Mouse (Mus musculus) MEL (cell line): Measurements from ENCODE around the gene Nrp1. TPM values are rescaled to one million over a fixed set of nuclear protein-coding genes. Genes with fewer than 3 reads are reported as not detected.

Source experiments
- DNase-seq: peaks from one replicate; pipeline ENCODE4 v3.0.0; 2011; ENCODE audit warnings: low read depth, low spot score
- H3K27ac ChIP-seq: 2 replicates; pipeline ENCODE4 v1.5.1; 2012; ENCODE audit warnings: low read depth, mild to moderate bottlenecking, control low read depth, low read length, moderate library complexity; ENCODE audit not compliant: control insufficient read depth
- H3K27me3 ChIP-seq, 2 experiments: fragments of 150-350 bp in 1 of 2; sonication (generic) in 1 of 2; 2 replicates each; pipeline ENCODE4 v1.6.1; 2012; ENCODE audit warnings: low read length in 2 of 2, mild to moderate bottlenecking in 2 of 2, improper control_type of control experiment in 1 of 2, moderate library complexity in 1 of 2; ENCODE audit not compliant: insufficient read depth in 2 of 2, control insufficient read depth in 1 of 2
- H3K36me3 ChIP-seq, 2 experiments: 2 replicates each; pipeline ENCODE4 v1.6.1; 2012 to 2014; ENCODE audit warnings: low read length in 2 of 2, improper control_type of control experiment in 1 of 2, inconsistent platforms in 1 of 2, mild to moderate bottlenecking in 1 of 2; ENCODE audit not compliant: insufficient read depth in 2 of 2, control insufficient read depth in 1 of 2
- H3K4me1 ChIP-seq, 2 experiments: fragments of 150-350 bp in 1 of 2; sonication (generic) in 1 of 2; 2 replicates each; pipeline ENCODE4 v1.6.1; 2012; ENCODE audit warnings: low read length in 2 of 2, improper control_type of control experiment in 1 of 2, mild to moderate bottlenecking in 1 of 2; ENCODE audit not compliant: insufficient read depth in 2 of 2, control insufficient read depth in 1 of 2
- H3K4me3 ChIP-seq, 2 experiments: fragments of 150-350 bp in 1 of 2; sonication (generic) in 1 of 2; 2 replicates each; pipeline ENCODE4 v1.5.1; 2012; ENCODE audit warnings: low read depth in 2 of 2, low read length in 2 of 2, mild to moderate bottlenecking in 2 of 2, moderate library complexity in 2 of 2, control low read depth in 1 of 2, improper control_type of control experiment in 1 of 2; ENCODE audit not compliant: control insufficient read depth in 1 of 2, insufficient read depth in 1 of 2
- H3K79me2 ChIP-seq: 2 replicates; pipeline ENCODE4 v1.6.1; 2012; ENCODE audit warnings: mild to moderate bottlenecking, low read length, moderate library complexity; ENCODE audit not compliant: control insufficient read depth, poor library complexity, insufficient read depth
- H3K9ac ChIP-seq: 2 replicates; pipeline ENCODE4 v1.6.1; 2012; ENCODE audit warnings: low read depth, mild to moderate bottlenecking, control low read depth, low read length, moderate library complexity; ENCODE audit not compliant: control insufficient read depth, poor library complexity, severe bottlenecking
- H3K9me3 ChIP-seq: fragments of 150-350 bp; sonication (generic); replicated peaks from 2 replicates; pipeline ENCODE4 v1.6.1; 2012; ENCODE audit warnings: mild to moderate bottlenecking, low read length, improper control_type of control experiment, moderate library complexity; ENCODE audit not compliant: insufficient read depth
- CHD1 ChIP-seq: IDR thresholded peaks from 2 replicates; pipeline ENCODE4 v1.6.1; 2012; ENCODE audit warnings: low read depth, mild to moderate bottlenecking, inconsistent platforms, low read length, improper control_type of control experiment
- EP300 ChIP-seq, 2 experiments: IDR thresholded peaks; 2 replicates each; pipeline ENCODE4 v1.6.1; 2011; ENCODE audit warnings: improper control_type of control experiment in 2 of 2, low read length in 2 of 2, low read depth in 1 of 2, mild to moderate bottlenecking in 1 of 2
- HCFC1 ChIP-seq: IDR thresholded peaks from 2 replicates; pipeline ENCODE4 v1.6.1; 2012; ENCODE audit warnings: low read depth, mild to moderate bottlenecking, inconsistent platforms, low read length, improper control_type of control experiment, moderate library complexity
- MAFK ChIP-seq: IDR thresholded peaks from 2 replicates; pipeline ENCODE4 v1.6.1; 2011; ENCODE audit warnings: low read depth, mild to moderate bottlenecking, low read length, improper control_type of control experiment, borderline replicate concordance
- MAX ChIP-seq: IDR thresholded peaks from 2 replicates; pipeline ENCODE4 v1.6.1; 2011; ENCODE audit warnings: low read length, improper control_type of control experiment
- MYC ChIP-seq: IDR thresholded peaks from 2 replicates; pipeline ENCODE4 v1.6.1; 2011; ENCODE audit warnings: low read depth, mild to moderate bottlenecking, low read length, improper control_type of control experiment, moderate library complexity
- NRF1 ChIP-seq: IDR thresholded peaks from 2 replicates; pipeline ENCODE4 v1.6.1; 2014; ENCODE audit warnings: low read depth, mild to moderate bottlenecking, inconsistent platforms, low read length, improper control_type of control experiment, moderate library complexity; ENCODE audit not compliant: poor library complexity, insufficient read depth, severe bottlenecking
- POLR2A ChIP-seq, 2 experiments: IDR thresholded peaks; 2 replicates each; pipeline ENCODE4 v1.6.1; 2011 to 2012; ENCODE audit warnings: low read length in 2 of 2, mild to moderate bottlenecking in 2 of 2, control low read depth in 1 of 2, improper control_type of control experiment in 1 of 2, low read depth in 1 of 2, moderate library complexity in 1 of 2; ENCODE audit not compliant: control insufficient read depth in 1 of 2, insufficient read depth in 1 of 2, poor library complexity in 1 of 2
- POLR2AphosphoS5 ChIP-seq: IDR thresholded peaks from 2 replicates; pipeline ENCODE4 v1.6.1; 2012; ENCODE audit warnings: low read depth, borderline replicate concordance, mild to moderate bottlenecking, inconsistent platforms, low read length, moderate library complexity, mixed read lengths
- RCOR1 ChIP-seq: IDR thresholded peaks from 2 replicates; pipeline ENCODE4 v1.6.1; 2012; ENCODE audit warnings: low read depth, mild to moderate bottlenecking, inconsistent platforms, low read length, improper control_type of control experiment
- SIN3A ChIP-seq: IDR thresholded peaks from 2 replicates; pipeline ENCODE4 v1.6.1; 2012; ENCODE audit warnings: low read length, improper control_type of control experiment, inconsistent platforms
- SMC3 ChIP-seq: IDR thresholded peaks from 2 replicates; pipeline ENCODE4 v1.6.1; 2011; ENCODE audit warnings: low read depth, low read length, improper control_type of control experiment
- TAL1 ChIP-seq: IDR thresholded peaks from 2 replicates; pipeline ENCODE4 v1.6.1; 2012; ENCODE audit warnings: mild to moderate bottlenecking, inconsistent platforms, low read length, moderate library complexity, mixed read lengths
- TCF12 ChIP-seq: IDR thresholded peaks from 2 replicates; pipeline ENCODE4 v1.6.1; 2014; ENCODE audit warnings: low read depth, mild to moderate bottlenecking, inconsistent platforms, low read length, improper control_type of control experiment, moderate library complexity
- UBTF ChIP-seq: IDR thresholded peaks from 2 replicates; pipeline ENCODE4 v1.6.1; 2012; ENCODE audit warnings: low read depth, mild to moderate bottlenecking, inconsistent platforms, low read length, improper control_type of control experiment, moderate library complexity, borderline replicate concordance; ENCODE audit not compliant: insufficient read depth
- USF1 ChIP-seq: IDR thresholded peaks from 2 replicates; pipeline ENCODE4 v1.6.1; 2014; ENCODE audit warnings: low read depth, mild to moderate bottlenecking, inconsistent platforms, low read length, improper control_type of control experiment, moderate library complexity
- USF2 ChIP-seq, 2 experiments: IDR thresholded peaks; 2 replicates each; pipeline ENCODE4 v1.6.1; 2011 to 2012; ENCODE audit warnings: improper control_type of control experiment in 2 of 2, low read length in 2 of 2, borderline replicate concordance in 1 of 2, inconsistent platforms in 1 of 2, low read depth in 1 of 2, mild to moderate bottlenecking in 1 of 2; ENCODE audit not compliant: insufficient read depth in 1 of 2
- ZC3H11A ChIP-seq: IDR thresholded peaks from 2 replicates; pipeline ENCODE4 v1.6.1; 2012; ENCODE audit warnings: low read depth, mild to moderate bottlenecking, inconsistent platforms, low read length, improper control_type of control experiment
- ZMIZ1 ChIP-seq: IDR thresholded peaks from 2 replicates; pipeline ENCODE4 v1.6.1; 2012; ENCODE audit warnings: low read depth, mild to moderate bottlenecking, inconsistent platforms, low read length, improper control_type of control experiment, moderate library complexity
- ZNF384 ChIP-seq: IDR thresholded peaks from 2 replicates; pipeline ENCODE4 v1.6.1; 2012; ENCODE audit warnings: low read depth, mild to moderate bottlenecking, inconsistent platforms, low read length, improper control_type of control experiment
- polyA plus RNA-seq, 2 experiments: library from polyadenylated mRNA; stranded (reverse) in 1 of 2; unstranded in 1 of 2; fragments of >175 nt in 1 of 2; fragments of >200 nt in 1 of 2; gene quantifications; 2 replicates each; pipeline versions ENCODE4 v1.2.1 to v1.2.4; 2012; ENCODE audit warnings: low replicate concordance in 2 of 2, low read depth in 1 of 2; ENCODE audit not compliant: insufficient read length in 2 of 2, insufficient read depth in 1 of 2, missing spikeins in 1 of 2
- total RNA-seq: library from RNA; depleted of rRNA; stranded (reverse); fragments of 300-350 nt; gene quantifications from 2 replicates; pipeline ENCODE4 v1.2.3, GENCODE M21; 2012

Nrp1 gene
- total and polyA plus RNA-seq, 3 experiments: not detected

DNA sequence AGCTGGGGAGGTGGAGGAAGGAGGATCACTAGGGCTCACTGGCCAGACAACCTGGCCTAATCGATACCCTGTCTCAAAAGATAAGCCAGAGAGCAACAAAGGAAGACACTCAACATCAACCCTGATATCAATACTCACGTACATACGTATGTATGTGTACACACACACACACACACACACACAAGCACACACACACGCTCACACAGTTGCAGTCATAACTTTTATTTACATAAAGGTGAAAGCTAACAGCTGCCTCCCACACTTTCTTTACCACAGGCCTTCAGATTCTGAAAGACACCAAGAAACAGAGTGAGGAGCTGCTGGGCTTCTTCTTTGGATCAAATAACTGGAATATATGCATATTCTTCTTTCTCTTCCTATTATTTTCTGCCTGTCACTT, 189.0 kb downstream of the Nrp1 start:
- no peak overlapping the region for H3K9ac ChIP-seq
- TF ChIP-seq SIN3A (no peak), CHD1 (no peak), USF1 (no peak), SMC3 (no peak), ZNF384 (no peak), USF2 (IDR thresholded peaks at IDR 0.05; ENCODE audit: borderline replicate concordance in 1 of 2, insufficient read depth in 1 of 2, low read depth in 1 of 2, low read length in 2 of 2) (no peak), UBTF (no peak), MYC (no peak), RCOR1 (no peak), ZMIZ1 (no peak), ZC3H11A (no peak), TCF12 (no peak), MAFK (no peak), MAX (no peak), POLR2A (IDR thresholded peaks at IDR 0.05; ENCODE audit: control insufficient read depth in 1 of 2, insufficient read depth in 1 of 2, low read depth in 1 of 2, low read length in 2 of 2, poor library complexity in 1 of 2) (no peak), HCFC1 (no peak), NRF1 (no peak)
- TF ChIP-seq, all 39 proteins: peak for 0
- Histone ChIP-seq H3K4me1 (no peaks in the 10 kb centered on the region), H3K27me3 (no peaks in the 10 kb centered on the region), H3K36me3 (no peaks in the 10 kb centered on the region), H3K27ac (no peak overlapping the region), H3K4me3 (no peak overlapping the region), H3K79me2 (no peaks in the 10 kb centered on the region), H3K9me3 (no peaks in the 10 kb centered on the region)
- DNase-seq: no peak

DNA sequence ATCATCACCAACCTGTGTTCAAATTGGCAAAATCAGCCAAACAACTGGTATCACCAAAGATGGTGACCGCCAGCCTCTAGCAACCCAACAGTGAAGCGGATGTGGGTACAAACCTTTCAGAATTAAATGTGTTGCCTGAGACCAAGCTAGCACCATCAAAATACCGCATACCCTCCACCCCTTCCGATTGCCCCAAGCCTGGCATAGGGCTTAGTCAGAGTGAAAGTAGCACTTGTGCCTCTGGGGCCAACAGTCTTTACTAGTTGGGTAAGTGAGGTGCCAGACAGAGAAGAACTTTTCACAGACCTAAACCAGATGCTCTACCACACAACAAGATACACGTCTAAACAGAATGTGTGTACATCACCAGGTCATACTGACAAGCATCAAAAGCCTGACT, 191.3 kb downstream of the Nrp1 start:
- H3K27ac ChIP-seq: no peak overlapping the region
- H3K4me3 ChIP-seq: no peak overlapping the region
- no peaks in the 10 kb centered on the region for H3K9me3 ChIP-seq
- H3K79me2 ChIP-seq: no peaks in the 10 kb centered on the region
- no peaks in the 10 kb centered on the region for H3K36me3 ChIP-seq
- DNase-seq: no peak
- H3K4me1 ChIP-seq: no peaks in the 10 kb centered on the region
- no peaks in the 10 kb centered on the region for H3K27me3 ChIP-seq
- no peak for TF ChIP-seq USF2 (IDR thresholded peaks at IDR 0.05; ENCODE audit: borderline replicate concordance in 1 of 2, insufficient read depth in 1 of 2, low read depth in 1 of 2, low read length in 2 of 2)
- no peak for TF ChIP-seq TAL1
- no peak for TF ChIP-seq POLR2AphosphoS5
- TF ChIP-seq MAFK: no peak
- TF ChIP-seq TCF12: no peak
- TF ChIP-seq EP300 (IDR thresholded peaks at IDR 0.05; ENCODE audit: low read depth in 1 of 2, low read length in 2 of 2): no peak
- no peak overlapping the region for H3K9ac ChIP-seq
